Mouse (Mus musculus) CH12.LX (cell line): Measurements from ENCODE around the gene Psma1.

Source experiments
- MAFK ChIP-seq: IDR thresholded peaks from 2 replicates; pipeline ENCODE4 v1.6.1; 2011; ENCODE audit warnings: low read length, improper control_type of control experiment; ENCODE audit not compliant: insufficient replicate concordance
- RCOR1 ChIP-seq: conservative IDR thresholded peaks from 2 replicates; pipeline ENCODE4 v1.6.1; 2012; ENCODE audit warnings: low read depth, mild to moderate bottlenecking, inconsistent platforms, low read length, improper control_type of control experiment

DNA sequence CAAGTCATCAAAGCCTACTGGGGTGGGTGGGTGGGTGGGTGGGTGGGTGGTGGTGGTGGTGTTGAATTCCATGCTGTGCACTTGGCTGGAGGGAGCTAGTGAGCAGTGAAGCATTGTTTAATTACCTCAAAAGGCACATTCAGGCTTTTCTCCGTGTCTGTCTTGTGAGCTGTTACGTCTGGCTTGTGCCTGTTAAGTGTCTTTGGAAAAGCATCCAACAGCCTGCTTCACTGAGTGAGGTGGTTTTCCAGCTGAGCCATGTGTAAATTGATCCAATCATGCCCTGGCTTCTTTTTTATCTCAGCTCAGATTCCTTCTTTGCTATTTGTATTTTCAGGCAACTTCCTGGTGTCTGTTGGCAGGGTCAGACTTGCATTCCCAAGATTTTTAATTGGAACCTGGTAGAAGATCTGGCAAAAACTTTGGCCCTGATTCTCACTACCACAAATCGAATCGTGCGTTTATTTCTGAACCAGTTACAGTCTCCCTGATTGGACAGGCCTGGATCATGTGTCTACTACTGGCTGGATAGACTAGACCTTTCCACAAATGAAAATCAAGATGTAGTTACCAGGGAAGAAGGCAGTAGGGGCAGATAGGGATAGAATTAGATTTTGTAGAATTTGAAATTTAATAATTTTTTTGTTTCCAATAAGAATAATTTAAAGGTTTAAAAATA lies 45.9 kb upstream of the Psma1 start:
- TF ChIP-seq MAFK (no peak), RCOR1 (no peak)
